Mouse (Mus musculus) embryonic fibroblast, embryonic 13.5 days (primary cell): ENCODE data around the gene Drd3.

Experiments
- CTCF ChIP-seq: IDR thresholded peaks from 2 replicates; pipeline ENCODE4 v1.5.1; 2011; ENCODE audit warnings: mild to moderate bottlenecking, control low read depth, low read length, moderate library complexity, borderline replicate concordance; ENCODE audit not compliant: insufficient read depth
- POLR2A ChIP-seq: IDR thresholded peaks from 2 replicates; pipeline ENCODE4 v1.6.1; 2011; ENCODE audit warnings: low read depth, mild to moderate bottlenecking, control low read depth, low read length, moderate library complexity

DNA sequence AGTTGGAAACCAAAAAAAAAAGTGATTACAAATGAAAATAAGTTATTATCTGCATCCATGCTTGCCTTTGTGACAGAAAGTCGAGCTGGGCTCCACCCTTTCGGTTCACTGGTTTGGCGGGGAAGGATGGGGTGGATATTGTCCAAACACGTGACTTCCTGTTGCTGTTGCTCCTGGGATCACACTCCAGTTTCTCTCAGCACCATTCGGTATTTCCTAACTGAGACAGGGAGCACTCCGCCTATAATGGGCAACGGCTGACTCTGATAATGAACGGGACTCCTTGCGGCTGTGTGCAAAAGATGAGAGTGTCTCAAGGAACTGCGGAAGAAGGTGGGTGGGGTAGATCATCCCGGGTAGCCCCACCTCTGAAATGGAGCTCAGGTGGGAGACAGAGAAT is 43.2 kb upstream of the Drd3 start:
- no peak for TF ChIP-seq CTCF
- no peak for TF ChIP-seq POLR2A
